Mouse (Mus musculus): ENCODE measurements around the gene Ech1. TPM values are rescaled to one million over a fixed set of nuclear protein-coding genes. Genes with fewer than 3 reads are reported as not detected.

Ech1 gene
- total and polyA plus RNA-seq, 2 experiments from 2014 or later = 806 to 823 TPM

GRCm38 (mm10) chr7:28881199-28881598 lies 56.2 kb downstream of the Ech1 start, which contains the start of gene Capn12:
Gene Capn12 (plus strand): TSS chr7:28881422.
- no peak for DNase-seq (ENCODE audit: low spot score)
- Histone ChIP-seq H3K4me3 (ENCODE audit: low read depth, low read length) (no peak within 1 kb of the TSS), H3K27ac (ENCODE audit: low read depth) (no peak within 1 kb of the TSS), H3K27me3 (ENCODE audit: control insufficient read depth, insufficient read depth, low read length) (no peaks in the 10 kb centered on the region), H3K9me3 (replicated peaks; ENCODE audit: control insufficient read depth, low read length) (no peaks in the 10 kb centered on the region), H3K4me2 (ENCODE audit: low read depth, low read length) (no peak within 1 kb of the TSS; the same call in 1 of the 2 replicates), H3K4me1 (ENCODE audit: control insufficient read depth, insufficient read depth) (no peaks in the 10 kb centered on the region), H3K36me3 (replicated peaks; ENCODE audit: control insufficient read depth, insufficient read depth, low read length) (no peaks in the 10 kb centered on the region), H3K9ac (replicated peaks; ENCODE audit: low read depth, low read length) (no peak within 1 kb of the TSS)
- WGBS = 50% methylated on average over 13 of the region's 13 CpGs
- no peak for ATAC-seq (ENCODE audit: insufficient read depth, low read depth)
- TF ChIP-seq CTCF (IDR thresholded peaks at IDR 0.05; ENCODE audit: low read depth) = no peak
- TF ChIP-seq EP300 (IDR thresholded peaks at IDR 0.05; ENCODE audit: low read depth) = no peak

Other genes starting within 250 kb of the Ech1 start
- gene Samd4b, start 227.1 kb upstream of the Ech1 start, total RNA-seq (2014; rRNA removed; ENCODE audit: low replicate concordance) = 37.0 and 53.5 TPM in 2 replicates
- gene Samd4b, start 227.1 kb upstream of the Ech1 start, polyA plus RNA-seq (2015; fragmentation: Nextera tagmentation; extraction: Ambion mirVana) = 12.3 and 12.4 TPM in 2 replicates
- 12.7 and 17.1 TPM in 2 replicates for gene Pak4, start 227.0 kb upstream of the Ech1 start, total RNA-seq (2014; rRNA removed; ENCODE audit: low replicate concordance)
- gene Pak4, start 227.0 kb upstream of the Ech1 start, polyA plus RNA-seq (2015; fragmentation: Nextera tagmentation; extraction: Ambion mirVana) = 11.3 and 12.0 TPM in 2 replicates
- not detected in 2 replicates for gene Acp7, start 193.9 kb upstream of the Ech1 start, total RNA-seq (2014; rRNA removed; ENCODE audit: low replicate concordance)
- gene Acp7, start 193.9 kb upstream of the Ech1 start, polyA plus RNA-seq (2015; fragmentation: Nextera tagmentation; extraction: Ambion mirVana) = not detected in 2 replicates
- gene Fbxo27, start 132.4 kb upstream of the Ech1 start, total RNA-seq (2014; rRNA removed; ENCODE audit: low replicate concordance) = 0.73 and 0.93 TPM in 2 replicates
- 1.5 and 1.7 TPM in 2 replicates for gene Fbxo27, start 132.4 kb upstream of the Ech1 start, polyA plus RNA-seq (2015; fragmentation: Nextera tagmentation; extraction: Ambion mirVana)
- gene Fbxo17, start 108.4 kb upstream of the Ech1 start, total RNA-seq (2014; rRNA removed; ENCODE audit: low replicate concordance) = 4.7 and 7.8 TPM in 2 replicates
- gene Fbxo17, start 108.4 kb upstream of the Ech1 start, polyA plus RNA-seq (2015; fragmentation: Nextera tagmentation; extraction: Ambion mirVana) = 4.5 and 5.1 TPM in 2 replicates
- 73.9 and 95.4 TPM in 2 replicates for gene Mrps12, start 83.4 kb upstream of the Ech1 start, total RNA-seq (2014; rRNA removed; ENCODE audit: low replicate concordance)
- 133 and 134 TPM in 2 replicates for gene Mrps12, start 83.4 kb upstream of the Ech1 start, polyA plus RNA-seq (2015; fragmentation: Nextera tagmentation; extraction: Ambion mirVana)
- 22.6 and 33.4 TPM in 2 replicates for gene Sars2, start 83.2 kb upstream of the Ech1 start, total RNA-seq (2014; rRNA removed; ENCODE audit: low replicate concordance)
- 15.8 and 17.0 TPM in 2 replicates for gene Sars2, start 83.2 kb upstream of the Ech1 start, polyA plus RNA-seq (2015; fragmentation: Nextera tagmentation; extraction: Ambion mirVana)
- gene Ccer2, start 69.0 kb upstream of the Ech1 start, total RNA-seq (2014; rRNA removed; ENCODE audit: low replicate concordance) = not detected in 2 replicates
- not detected in 2 replicates for gene Ccer2, start 69.0 kb upstream of the Ech1 start, polyA plus RNA-seq (2015; fragmentation: Nextera tagmentation; extraction: Ambion mirVana)
- gene Sirt2, start 58.5 kb upstream of the Ech1 start, total RNA-seq (2014; rRNA removed; ENCODE audit: low replicate concordance) = 44.7 and 53.0 TPM in 2 replicates
- gene Sirt2, start 58.5 kb upstream of the Ech1 start, polyA plus RNA-seq (2015; fragmentation: Nextera tagmentation; extraction: Ambion mirVana) = 60.6 and 61.0 TPM in 2 replicates
- gene Nfkbib, start 57.7 kb upstream of the Ech1 start, total RNA-seq (2014; rRNA removed; ENCODE audit: low replicate concordance) = 3.5 and 16.1 TPM in 2 replicates
- gene Nfkbib, start 57.7 kb upstream of the Ech1 start, polyA plus RNA-seq (2015; fragmentation: Nextera tagmentation; extraction: Ambion mirVana) = 25.7 and 26.7 TPM in 2 replicates
- gene Rinl, start 36.2 kb upstream of the Ech1 start, total RNA-seq (2014; rRNA removed; ENCODE audit: low replicate concordance) = 2.1 and 2.7 TPM in 2 replicates
- 2.3 and 2.4 TPM in 2 replicates for gene Rinl, start 36.2 kb upstream of the Ech1 start, polyA plus RNA-seq (2015; fragmentation: Nextera tagmentation; extraction: Ambion mirVana)
- 259 and 275 TPM in 2 replicates for gene Hnrnpl, start 16.7 kb upstream of the Ech1 start, total RNA-seq (2014; rRNA removed; ENCODE audit: low replicate concordance)
- 149 and 171 TPM in 2 replicates for gene Hnrnpl, start 16.7 kb upstream of the Ech1 start, polyA plus RNA-seq (2015; fragmentation: Nextera tagmentation; extraction: Ambion mirVana)
- 2.3 and 24.1 TPM in 2 replicates for gene Lgals4, start 8.6 kb downstream of the Ech1 start, total RNA-seq (2014; rRNA removed; ENCODE audit: low replicate concordance)
- gene Lgals4, start 8.6 kb downstream of the Ech1 start, polyA plus RNA-seq (2015; fragmentation: Nextera tagmentation; extraction: Ambion mirVana) = 30.9 and 36.0 TPM in 2 replicates
- 5.0 TPM in 1 of 2 replicates, not detected in the other for gene Lgals7, start 38.6 kb downstream of the Ech1 start, total RNA-seq (2014; rRNA removed; ENCODE audit: low replicate concordance)
- gene Lgals7, start 38.6 kb downstream of the Ech1 start, polyA plus RNA-seq (2015; fragmentation: Nextera tagmentation; extraction: Ambion mirVana) = 2.2 and 3.9 TPM in 2 replicates
- gene Capn12, start 56.2 kb downstream of the Ech1 start, total RNA-seq (2014; rRNA removed; ENCODE audit: low replicate concordance) = not detected in 2 replicates
- gene Capn12, start 56.2 kb downstream of the Ech1 start, polyA plus RNA-seq (2015; fragmentation: Nextera tagmentation; extraction: Ambion mirVana) = 0.26 TPM in 2 replicates
- 120 and 139 TPM in 2 replicates for gene Actn4, start 137.1 kb downstream of the Ech1 start, total RNA-seq (2014; rRNA removed; ENCODE audit: low replicate concordance)
- gene Actn4, start 137.1 kb downstream of the Ech1 start, polyA plus RNA-seq (2015; fragmentation: Nextera tagmentation; extraction: Ambion mirVana) = 135 and 171 TPM in 2 replicates
- gene Eif3k, start 156.6 kb downstream of the Ech1 start, total RNA-seq (2014; rRNA removed; ENCODE audit: low replicate concordance) = 366 and 476 TPM in 2 replicates
- gene Eif3k, start 156.6 kb downstream of the Ech1 start, polyA plus RNA-seq (2015; fragmentation: Nextera tagmentation; extraction: Ambion mirVana) = 261 and 264 TPM in 2 replicates
- gene Map4k1, start 156.8 kb downstream of the Ech1 start, total RNA-seq (2014; rRNA removed; ENCODE audit: low replicate concordance) = 0.15 TPM in 1 of 2 replicates, not detected in the other
- 1.4 and 1.8 TPM in 2 replicates for gene Map4k1, start 156.8 kb downstream of the Ech1 start, polyA plus RNA-seq (2015; fragmentation: Nextera tagmentation; extraction: Ambion mirVana)

Data from heart, postnatal 0 days (tissue).